Mouse (Mus musculus) MN1 (cell line): ENCODE measurements at regions not wholly inside any gene's neighbourhood (a gene's known extent, or its start where the extent isn't known, plus 50 kb on each side); places are given as distances from the start of the nearest gene placed in this dataset.
"Not testable (repeated sequence)": the region's sequence is repeated elsewhere in the genome, so short reads cannot be mapped to it uniquely, and the experiment has no call there.

Experiments used
- DNase-seq: peaks from one replicate; pipeline ENCODE4 v3.0.0-alpha.2; 2016; ENCODE audit warnings: low spot score

DNA sequence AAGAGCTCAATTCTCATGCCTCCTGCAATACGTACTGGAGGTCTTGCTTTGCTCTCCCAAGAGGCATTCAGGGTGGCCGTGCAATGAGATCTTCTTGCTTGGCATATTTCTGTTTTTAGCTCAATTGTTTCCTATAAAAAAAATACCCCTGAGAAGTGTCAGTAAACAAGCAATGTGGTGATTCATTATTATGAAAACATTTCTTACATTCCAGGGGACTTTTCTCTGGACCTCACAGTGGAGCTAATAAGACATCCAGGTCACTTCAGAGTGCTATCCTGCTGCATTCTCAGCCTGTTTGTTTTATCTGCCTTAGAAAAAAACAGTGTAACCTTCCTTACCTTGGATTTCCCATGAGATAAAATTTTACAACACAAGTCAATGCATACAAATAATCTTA, 532.0 kb downstream of the Dad1 start:
- DNase-seq: not testable (repeated sequence)

DNA sequence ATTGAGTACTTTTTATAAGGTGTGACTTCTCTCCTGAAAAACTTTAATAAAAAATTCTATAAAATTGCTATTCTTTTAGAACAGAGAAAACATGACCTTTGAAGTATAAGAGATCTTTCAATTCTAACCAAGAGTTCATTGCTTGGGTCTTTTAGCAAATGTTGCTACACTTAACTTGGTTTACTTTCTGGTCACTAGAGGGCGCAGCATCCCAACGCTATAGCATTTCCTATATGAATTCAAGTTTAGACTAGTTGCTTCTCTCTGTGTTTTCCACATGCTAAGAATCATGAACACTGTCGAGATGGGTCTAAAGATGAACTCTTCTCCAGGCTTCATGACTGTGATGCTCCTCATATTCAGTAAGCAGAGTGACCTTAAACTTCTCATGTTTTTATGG, 544.3 kb downstream of the Dad1 start:
- DNase-seq: not testable (repeated sequence)

DNA sequence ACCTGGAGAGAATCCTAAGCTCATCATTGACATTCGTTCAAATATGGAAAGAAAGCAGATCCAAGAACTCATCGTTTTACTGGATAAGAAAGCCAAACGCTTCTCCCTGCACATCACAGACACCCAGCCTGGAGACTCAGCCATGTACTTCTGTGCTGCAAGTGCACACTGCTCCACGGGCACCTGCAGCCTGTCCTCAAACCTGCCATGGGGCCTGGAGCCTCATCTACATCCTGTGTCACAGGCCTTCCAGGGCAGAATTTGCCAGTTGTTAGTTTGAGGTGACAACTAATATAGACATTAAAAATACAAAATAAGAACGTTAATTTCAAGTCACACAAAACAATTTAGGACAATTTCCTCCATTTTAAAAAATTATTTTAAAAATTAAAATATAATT, 549.6 kb downstream of the Dad1 start:
- not testable (repeated sequence) for DNase-seq

DNA sequence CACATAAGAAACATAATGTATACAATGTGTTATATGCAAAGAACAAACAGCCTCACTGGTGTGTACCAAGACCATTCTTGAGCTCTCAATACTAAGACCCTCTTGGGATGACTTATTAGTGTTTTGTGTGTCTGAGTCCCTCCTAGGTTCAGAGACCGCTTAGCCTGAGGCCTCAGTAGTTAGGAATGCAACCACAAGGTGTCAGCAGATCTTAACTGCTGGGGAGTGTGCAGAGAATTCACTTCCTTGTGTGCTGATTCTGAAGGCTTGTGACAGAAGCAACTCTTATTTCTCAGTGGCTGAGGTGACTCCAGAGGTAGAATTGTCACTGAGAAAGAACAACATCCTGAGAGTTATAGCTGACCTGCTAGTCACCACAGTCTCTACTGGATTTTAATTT, 550.3 kb downstream of the Dad1 start:
- not testable (repeated sequence) for DNase-seq

DNA sequence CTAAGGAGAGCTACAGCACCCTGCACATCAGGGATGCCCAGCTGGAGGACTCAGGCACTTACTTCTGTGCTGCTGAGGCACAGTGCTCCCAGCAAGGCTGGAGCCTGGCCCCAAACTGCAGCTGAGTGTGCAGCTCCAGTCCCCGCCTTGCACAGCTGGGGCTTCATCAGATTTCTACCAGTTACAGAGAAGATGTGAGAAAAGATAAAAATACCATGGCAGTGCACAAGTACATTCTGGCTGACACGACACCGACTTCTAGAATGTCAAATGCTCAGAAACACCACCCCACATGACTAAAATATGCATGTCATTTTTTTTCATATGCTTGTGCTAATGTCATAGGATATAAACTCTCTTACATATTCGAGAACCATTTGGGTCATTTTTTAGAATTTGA, 569.8 kb downstream of the Dad1 start:
- not testable (repeated sequence) for DNase-seq

DNA sequence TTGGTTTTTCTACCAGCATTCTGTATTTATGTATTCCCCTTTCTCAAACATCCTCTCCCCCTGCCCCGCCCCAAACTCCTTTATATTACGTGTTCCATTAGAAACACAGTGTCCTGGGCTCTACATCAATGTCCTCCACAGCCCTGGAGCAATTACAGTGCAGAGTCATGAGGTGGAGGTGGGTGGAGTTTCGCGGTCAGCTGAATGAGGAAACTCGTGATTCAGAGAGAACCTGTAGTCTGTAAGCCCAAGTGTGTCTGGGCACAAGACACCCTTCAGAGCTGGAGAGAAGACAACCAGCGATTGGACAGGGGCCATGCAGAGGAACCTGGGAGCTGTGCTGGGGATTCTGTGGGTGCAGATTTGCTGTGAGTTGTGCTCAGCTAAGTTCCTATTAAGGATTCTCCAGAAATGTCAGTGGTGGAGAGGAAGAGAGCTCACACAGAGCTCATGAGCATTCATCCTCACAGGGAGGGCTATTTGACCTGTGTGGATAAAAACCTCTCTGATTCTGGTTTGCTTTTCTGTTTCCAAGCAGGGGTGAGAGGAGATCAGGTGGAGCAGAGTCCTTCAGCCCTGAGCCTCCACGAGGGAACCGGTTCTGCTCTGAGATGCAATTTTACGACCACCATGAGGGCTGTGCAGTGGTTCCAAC, 570.4 kb downstream of the Dad1 start:
- not testable (repeated sequence) for DNase-seq

DNA sequence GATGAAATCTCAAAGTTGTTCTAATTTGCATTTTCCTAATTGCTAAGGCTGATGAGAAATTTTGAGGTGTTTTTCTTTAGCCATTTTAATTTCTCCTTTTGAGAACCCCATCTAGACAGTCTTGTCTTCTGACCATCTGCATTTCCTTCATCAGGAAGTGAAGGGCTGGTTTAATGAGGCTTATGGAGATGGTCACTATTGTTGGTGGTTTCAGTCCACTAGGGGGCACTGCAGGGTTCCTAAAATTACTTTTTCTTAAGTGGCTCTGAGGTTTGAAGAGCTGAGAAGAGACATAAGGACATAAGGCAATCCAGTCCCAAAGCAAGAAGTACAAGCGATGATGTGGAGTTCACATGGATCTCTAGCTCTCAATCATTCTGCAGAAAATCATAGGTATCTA, 571.2 kb downstream of the Dad1 start:
- not testable (repeated sequence) for DNase-seq

DNA sequence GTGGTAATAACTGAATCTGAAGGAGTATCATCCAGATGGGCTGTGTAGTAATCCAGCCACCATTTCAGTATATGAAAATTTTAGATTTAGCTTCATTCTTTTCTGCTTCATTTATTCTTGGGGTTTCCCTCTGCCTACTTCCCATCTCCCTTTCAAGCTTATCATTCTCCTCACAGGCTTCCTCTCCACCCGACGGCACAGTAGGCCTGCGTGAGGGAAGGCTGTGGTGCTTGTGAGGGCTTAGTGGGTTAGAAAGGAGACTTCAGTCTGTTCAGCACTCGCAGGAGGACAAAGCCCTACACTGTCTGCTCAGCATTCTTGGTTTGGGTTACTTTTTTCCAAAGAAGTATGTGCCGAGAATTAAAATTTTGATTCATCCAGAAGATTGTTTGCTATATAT, 572.6 kb downstream of the Dad1 start:
- DNase-seq: not testable (repeated sequence)

DNA sequence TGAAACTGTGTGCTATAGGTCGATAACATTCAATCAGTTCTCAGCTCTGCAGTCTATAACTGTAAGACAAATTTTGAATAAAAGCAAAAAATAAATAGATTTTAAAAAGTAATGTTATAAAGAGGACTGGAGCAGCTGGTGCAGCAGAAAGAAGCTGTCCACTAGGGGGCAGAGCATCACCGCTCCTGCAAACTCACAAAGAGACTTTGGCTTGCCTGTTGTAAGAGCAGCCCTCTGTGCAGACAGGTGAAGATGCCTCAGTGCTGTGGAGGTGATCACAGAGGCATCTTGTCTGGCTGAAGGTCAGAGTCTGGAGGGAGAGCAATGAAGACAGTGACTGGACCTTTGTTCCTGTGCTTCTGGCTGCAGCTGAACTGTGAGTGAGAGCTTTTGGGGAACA, 588.2 kb downstream of the Dad1 start:
- DNase-seq: not testable (repeated sequence)

DNA sequence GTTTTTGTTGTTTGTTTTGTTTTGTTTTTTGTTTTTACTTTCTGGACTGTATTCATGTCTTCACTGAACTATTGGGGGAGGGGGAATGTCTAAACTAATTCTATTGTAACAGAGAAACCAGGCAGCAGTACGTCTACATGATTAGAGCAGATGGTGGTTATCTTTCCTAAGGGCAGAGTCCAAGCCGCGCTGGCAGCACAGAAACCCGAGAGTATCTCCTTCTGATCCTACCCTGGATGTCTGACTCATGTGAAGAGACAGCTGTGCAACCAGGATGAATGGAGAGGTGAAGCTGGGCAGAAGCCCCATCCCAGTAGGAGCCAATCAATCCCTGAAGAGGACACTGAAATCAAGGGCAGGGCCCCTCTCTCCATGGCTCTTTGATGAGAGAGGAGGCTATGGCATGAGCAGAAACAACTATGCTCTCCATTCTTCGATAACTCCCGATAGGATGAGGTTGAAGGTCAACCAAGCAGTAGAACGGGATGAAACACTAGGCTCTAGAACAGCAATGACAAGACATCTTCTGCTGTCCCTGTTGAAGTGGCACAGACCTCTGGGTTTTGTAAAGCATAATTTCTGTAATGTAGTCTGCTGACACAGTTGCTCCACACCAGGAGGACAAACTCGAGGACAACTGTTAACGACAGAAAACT, 591.1 kb downstream of the Dad1 start:
- not testable (repeated sequence) for DNase-seq

DNA sequence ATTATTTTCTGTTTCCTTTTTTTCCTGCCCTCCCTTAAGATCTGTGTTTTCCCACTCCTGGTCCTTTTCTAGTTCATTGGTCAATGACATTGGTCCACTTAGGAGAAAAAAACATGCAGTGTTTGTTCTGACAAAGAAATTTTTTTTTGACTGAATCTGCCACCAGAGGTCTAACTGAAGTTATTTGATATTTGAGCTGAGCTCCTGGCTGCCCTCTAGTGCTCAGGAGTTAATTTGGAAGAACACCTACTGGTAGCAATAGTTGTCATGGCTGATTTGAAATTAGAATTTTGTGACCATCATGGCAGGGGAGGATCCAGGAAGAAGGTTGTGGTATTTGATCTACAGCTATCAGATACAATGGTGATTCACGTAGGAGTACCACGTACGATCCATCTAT, 599.2 kb downstream of the Dad1 start:
- DNase-seq: not testable (repeated sequence)

DNA sequence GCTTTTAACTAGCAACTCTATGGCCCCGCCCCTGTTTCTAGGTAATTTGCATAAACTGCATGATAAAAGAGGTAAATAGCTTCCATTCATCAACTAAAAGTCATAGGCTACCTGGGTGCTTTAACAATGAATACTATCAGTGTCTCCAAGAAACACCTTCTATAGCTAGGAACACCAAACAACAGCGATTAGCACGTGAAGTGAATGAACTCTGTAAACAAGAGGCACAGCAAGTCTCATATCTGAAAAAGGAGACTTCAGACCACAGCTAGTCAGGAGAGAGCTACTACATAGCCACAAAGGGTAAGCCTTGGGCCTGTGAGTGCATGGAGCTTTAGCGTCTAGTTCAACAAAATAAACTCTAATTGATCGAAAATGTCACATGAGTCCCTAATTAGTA, 602.8 kb downstream of the Dad1 start:
- DNase-seq: not testable (repeated sequence)

DNA sequence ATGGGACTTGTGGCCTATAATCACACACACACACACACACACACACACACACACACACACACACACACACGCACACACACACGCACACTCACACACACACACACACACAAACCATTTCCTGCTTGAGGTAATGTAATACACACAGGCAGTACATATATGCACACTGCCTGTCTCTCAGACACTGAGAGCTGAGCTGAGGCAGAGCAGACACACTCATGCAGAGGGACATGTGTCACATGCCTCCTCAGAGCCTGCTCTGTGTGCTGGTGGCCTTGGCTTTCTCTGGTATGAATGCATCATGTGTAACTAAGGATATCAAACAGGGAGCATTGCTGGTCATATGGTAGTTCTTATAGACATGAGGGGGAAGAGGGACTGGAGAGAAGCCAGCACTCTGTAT, 604.7 kb downstream of the Dad1 start:
- not testable (repeated sequence) for DNase-seq

DNA sequence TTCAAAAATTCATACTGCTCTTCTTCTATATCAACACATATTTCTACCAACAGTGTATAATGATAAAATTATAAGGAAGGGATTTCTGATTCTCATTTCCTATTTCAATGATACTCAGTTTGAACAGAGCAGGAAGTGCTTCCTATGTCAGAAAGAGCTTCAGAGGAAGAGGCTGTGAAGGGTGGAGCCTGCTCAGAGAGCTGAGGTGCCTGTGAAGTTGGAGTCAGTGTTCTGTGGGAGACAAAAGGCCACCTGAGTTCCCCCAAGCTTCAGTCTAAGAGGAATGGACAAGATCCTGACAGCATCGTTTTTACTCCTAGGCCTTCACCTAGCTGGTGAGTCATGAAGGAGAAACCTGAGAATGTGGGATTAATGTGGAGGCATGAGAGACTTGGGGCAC, 613.5 kb downstream of the Dad1 start:
- DNase-seq: not testable (repeated sequence)

DNA sequence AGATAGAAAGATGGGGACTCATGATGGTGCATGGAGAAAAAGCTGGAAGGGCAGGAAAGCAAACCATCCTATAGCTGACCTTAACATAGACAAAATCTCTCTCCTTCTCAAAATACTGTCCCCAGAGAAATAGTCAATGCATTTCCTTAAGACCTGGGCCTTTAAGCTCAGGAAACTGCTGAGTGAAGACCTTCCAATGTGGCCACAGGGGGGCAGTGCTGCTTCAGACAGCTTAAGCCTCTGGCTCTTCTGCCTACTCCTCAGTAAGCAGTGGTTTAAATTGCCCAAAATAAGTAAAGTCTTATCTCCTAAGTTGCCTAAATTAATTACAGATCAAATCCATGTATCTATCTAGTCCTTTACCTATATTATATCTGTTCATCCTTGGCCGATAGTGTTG, 616.2 kb downstream of the Dad1 start:
- not testable (repeated sequence) for DNase-seq

DNA sequence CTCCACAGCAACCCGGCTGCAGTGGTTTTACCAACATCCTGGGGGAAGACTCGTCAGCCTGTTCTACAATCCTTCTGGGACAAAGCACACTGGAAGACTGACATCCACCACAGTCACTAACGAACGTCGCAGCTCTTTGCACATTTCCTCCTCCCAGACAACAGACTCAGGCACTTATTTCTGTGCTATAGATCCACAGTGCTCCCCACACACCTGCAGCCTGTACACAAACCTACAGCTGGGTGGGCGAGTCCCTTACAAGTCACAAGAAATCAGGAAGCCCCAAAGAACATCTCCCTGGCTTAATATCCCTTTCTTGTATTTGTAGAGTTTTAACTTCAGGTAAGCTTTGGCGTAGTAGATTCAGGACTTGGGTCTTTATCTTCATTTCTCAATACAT, 618.7 kb downstream of the Dad1 start:
- DNase-seq: not testable (repeated sequence)

DNA sequence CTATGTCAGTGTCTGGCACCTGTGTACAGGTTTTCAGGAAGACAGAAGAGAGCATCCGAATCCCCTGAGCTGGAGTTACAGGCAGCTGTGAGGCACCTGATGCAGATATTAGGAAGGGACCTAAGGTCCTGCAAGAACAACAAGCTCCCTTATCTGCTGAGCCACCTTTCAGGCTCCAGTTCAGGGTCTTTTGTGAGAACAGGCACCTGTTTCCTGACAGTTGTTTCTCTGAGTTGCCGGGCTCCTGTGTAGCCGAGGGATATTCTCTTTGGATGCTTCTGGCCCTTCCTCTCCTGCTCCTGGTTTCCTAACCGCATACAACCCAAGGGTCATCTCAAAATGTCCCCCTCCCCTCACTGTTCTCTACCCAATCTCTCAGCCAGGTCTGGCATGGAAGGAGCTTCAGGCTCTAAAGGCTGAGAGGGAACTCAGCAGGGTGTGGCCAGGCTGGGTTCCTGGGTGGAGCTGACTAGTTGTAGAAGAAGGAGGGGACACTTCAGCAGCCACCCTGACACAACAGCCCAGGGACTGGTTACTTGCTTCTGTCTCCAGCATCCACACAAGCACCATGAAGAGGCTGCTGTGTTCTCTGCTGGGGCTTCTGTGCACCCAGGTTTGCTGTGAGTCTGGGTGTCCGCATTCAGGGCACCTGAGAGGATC, 619.5 kb downstream of the Dad1 start:
- not testable (repeated sequence) for DNase-seq

DNA sequence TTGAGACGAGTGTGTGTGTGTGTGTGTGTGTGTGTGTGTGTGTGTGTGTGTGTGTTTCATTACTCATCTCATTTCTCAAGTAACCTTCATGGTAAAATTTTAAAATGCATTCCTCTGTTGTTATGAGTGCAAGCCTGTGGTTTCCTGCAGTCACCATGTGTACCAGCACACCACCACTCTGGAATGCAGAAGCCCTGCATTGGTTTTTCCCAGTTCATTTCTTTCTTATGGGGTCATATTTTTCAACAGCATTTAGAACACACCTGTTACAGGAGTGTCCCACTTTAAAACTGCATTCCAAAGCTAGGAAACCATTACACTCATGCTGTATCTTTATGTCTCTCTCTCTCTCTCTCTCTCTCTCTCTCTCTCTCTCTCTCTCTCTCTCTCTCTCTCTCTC, 620.2 kb downstream of the Dad1 start:
- DNase-seq: not testable (repeated sequence)

DNA sequence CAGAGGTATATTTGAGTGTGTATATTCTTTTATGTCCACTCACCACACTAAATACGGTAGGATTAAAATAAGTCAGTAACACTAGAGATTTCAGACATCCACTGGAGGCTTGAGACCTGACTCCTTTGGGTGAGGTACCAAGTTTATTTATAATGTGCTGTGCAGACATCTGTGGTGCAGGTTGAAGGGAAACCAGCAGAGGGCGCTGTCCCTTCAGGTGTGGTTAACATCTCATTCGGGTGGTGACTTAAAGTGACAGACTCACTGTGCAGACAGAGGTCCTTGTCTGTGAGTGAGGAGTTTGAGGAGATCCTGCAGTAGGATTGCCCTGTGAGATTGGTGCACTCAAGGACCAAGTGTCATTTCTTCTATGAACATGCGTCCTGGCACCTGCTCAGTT, 632.5 kb downstream of the Dad1 start:
- DNase-seq: not testable (repeated sequence)

DNA sequence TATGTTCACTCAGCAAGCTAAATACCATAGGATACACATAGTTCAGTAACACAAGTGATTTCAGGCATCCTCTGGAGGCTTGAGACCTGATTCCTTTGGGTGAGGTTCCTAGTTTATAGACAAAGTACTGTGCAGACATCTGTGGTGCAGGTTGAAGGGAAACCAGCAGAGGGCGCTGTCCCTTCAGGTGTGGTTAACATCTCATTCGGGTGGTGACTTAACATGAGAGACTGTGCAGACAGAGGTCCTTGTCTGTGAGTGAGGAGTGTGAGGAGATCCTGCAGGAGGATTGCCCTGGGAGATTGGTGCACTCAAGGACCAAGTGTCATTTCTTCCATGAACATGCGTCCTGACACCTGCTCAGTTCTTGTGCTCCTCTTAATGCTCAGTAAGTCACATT, 637.8 kb downstream of the Dad1 start:
- not testable (repeated sequence) for DNase-seq

DNA sequence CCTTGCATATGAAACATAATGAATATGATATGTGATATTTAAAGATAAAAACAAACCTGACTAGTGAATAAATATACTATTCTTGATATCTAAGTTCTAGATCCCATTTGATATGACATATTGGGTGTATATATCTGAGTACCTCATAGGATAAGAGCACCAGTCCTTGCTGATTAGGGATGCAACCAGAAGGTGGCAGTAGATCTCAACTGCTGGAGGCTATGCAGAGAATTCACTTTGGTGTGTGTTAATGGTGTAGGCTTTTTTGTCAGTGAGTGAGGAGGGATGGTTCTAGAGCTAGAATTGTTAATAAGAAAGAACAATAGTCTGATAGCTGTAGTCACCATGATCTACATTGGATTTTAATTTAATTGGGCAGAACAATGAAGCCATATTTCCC, 639.6 kb downstream of the Dad1 start:
- DNase-seq: no peak

DNA sequence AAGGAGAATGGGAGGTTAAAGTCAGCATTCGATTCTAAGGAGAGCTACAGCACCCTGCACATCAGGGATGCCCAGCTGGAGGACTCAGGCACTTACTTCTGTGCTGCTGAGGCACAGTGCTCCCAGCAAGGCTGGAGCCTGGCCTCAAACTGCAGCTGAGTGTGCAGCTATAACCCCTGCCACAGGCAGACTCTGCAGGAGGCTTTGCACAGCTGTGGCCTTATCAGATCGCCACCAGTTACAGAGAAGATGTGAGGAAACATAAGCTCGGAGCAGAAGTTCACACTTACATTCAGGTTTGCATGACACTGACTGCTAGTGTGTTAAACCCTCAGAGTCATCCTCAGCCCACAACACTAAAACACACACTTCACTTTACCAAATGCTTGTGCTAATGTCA, 654.6 kb downstream of the Dad1 start:
- not testable (repeated sequence) for DNase-seq

DNA sequence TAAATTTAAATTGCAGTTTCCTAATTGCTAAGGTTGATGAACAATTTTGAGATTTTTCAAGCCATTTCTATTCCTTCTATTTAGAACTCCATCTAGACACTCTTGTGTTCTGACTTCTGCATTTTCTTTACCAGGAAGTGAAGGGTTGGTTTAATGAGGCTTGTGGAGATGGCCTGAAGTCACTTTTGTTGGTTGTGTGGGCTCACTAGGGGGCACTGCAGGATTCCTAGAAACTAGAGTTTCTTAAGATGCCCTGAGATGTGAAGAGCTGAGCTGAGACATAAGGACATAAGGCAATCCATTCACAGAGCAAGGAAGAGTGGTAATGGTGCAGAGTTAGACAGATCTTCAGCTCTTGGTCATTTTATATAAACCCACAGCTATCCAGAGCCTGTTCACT, 656.6 kb downstream of the Dad1 start:
- DNase-seq: not testable (repeated sequence)
